Mouse (Mus musculus): ENCODE measurements around the gene 1600002K03Rik.

The 1600002K03Rik gene

DNA sequence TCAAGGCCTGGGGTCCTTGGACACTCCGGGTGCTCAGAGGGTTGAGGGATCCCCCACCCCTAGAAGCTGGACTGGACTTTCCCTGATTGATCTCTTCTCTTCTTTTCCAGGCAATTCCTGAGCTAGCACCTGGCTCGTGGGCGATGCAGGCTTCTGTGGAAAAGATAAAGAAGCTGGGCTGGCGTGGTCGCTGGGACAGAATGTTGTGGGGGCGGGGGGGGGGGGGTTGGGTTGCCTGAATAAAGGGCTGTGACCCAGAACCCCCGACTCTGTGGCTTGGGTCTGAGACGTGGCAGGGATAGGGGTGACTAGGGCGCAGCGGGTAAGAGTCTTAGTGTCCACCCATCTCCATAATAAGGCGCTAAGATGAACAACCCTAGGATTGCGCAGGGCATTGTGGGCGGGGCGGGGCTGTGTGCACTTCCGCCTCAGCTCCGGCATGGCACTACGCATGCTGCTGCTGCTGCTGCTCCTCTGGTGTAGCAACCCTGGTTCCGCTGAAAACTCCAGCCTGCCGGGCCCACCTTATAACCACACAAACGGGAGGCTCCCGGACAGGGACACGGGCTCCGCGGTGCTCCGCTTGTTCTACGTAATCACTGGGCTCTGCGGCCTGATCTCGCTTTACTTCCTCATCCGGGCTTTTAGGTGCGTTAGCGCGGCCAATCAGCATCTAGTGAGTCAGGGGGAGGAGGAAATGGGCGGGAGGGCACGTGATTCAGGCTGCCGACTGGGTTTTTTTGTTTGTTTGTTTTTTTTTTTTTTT, at the start of gene 1600002K03Rik:
Gene 1600002K03Rik, plus strand, starts transcription at position 418 of the 766 bp plus-strand sequence.
- in situ Hi-C loops (cut with MboI, MseI): no loop called here

DNA sequence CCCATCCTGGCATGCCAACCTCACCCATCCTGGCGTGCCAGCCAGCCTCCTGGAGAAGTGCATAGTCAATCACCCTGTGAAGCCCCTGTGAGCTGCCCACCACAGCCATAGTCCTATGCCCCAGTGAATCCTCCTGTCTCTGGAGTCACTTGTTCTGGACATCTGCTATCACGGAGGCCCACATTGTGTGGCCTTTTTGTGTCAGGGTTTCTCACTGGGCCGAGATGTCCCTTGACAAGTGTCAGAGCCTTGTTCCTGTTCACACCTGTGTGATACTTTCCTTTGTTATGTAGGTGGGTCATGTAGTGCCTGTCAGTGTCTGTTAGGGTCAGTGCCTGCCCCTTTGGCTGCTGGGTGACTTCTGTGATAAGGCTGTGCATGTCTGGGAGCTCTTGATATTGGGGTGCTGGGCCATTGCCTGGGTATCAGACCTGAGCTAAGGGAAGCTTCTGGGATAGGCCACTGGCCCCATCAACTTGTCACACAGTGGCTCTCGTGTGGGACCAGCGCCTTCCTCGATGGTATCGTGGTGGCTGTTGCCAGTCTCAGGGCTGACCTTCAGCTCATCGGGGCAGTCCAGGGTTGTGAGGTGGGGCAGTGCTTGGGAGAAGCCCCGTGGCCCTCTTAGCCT, 48.7 kb upstream of the 1600002K03Rik start:
- in situ Hi-C loops (cut with MboI, MseI): no loop called here

DNA sequence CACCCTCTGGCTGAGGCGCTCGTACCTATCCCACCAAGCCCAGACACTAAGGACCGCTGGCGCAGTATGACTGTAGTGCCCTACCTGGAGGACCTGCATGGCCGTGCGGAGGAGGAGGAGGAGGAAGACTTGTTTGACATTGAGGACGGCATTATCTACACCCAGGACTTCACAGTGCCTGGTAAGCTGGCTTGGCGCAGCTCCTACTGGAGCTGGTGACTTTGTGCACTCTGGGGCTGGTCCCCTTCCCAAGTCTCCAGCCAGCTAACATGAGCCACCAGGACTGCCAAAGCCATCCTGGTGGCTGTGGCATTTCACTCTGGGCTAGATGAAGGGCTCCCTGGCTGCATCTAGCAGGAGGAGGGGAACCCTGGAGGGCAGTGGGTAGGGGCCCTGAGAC, 44.8 kb upstream of the 1600002K03Rik start:
- in situ Hi-C loops (cut with MboI, MseI): no loop called here

DNA sequence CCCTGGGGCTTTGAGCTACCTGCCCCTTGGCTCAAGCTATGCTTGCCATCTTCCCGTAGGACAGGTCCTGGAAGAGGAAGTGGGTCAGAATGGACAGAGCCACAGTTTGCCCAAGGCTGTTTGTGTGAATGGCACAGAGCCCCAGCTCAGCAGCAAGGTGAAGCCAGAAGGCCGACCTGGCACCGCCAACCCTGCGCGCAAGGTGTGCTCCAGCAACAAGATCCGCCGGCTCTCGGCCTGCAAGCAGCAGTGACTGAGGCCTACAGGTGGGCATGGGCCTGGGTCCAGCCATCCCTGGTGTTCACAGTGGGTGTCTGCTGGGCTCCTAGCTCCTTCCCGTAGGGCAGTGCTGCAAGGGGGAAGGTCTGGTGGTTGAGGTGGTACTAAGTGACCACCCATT, 42.9 kb upstream of the 1600002K03Rik start:
- in situ Hi-C loops (cut with MboI, MseI): no loop called here

DNA sequence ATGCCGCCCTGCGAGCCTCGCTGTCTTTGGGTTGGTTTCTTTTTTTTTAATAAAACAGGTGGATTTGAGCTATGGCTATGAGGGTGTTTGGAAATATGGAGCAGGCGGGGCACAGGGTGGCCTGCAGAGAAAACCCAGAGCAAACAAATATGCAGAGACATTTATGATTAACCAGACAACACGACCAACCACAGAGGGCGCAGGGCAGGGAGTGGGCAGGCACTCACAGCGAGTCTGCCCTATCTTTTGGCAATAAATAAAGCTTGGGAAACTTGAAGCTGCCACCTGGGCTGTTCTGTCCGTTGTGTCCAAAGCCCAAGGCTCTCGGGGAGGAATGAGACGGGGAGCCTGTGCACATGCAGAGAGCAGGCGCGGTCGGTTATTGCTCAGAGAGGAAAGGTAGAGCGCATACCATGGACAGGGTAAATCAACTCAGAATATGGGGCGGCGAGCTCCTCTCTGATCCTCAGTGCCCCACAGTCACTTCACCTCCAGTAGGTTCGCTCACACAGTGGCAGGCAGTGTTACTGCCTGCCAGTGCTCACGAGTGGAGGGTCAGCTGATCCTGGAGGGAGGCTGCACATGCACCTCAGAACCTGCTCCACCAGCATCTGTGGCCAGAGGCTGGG, 42.2 kb upstream of the 1600002K03Rik start:
- in situ Hi-C loops (cut with MboI, MseI): no loop called here

DNA sequence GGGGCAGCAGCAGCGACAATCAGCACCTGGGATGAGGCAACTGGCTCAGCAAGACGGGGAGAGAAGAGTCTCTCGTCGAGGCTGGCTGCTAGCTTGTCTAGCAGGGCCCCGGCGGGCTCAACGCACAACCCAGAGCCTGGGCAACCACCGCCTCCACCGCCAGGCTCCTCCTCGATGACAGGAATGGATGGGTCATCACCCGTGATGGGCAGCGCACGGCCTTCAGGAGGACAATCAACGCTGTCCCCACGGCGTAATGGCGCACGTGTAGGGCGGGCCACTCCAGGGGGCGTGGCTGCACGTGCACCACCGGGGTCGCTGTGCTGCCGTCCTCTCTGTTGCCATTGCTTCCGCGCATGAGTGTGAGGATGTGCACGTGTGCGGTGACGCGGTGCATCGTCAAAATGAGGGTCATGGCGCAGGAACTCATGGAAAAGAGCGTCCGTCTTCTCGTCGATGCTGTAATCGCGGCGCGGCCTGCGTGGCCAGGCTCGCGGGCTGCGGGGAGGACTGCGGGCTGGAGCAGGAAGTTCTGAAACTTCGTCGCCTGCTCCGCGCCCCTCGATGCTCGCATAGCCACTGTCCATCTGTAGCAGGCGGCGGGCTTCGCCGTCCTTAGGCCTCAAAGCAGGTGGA, 41.3 kb upstream of the 1600002K03Rik start:
- in situ Hi-C loops (cut with MboI, MseI): no loop called here

DNA sequence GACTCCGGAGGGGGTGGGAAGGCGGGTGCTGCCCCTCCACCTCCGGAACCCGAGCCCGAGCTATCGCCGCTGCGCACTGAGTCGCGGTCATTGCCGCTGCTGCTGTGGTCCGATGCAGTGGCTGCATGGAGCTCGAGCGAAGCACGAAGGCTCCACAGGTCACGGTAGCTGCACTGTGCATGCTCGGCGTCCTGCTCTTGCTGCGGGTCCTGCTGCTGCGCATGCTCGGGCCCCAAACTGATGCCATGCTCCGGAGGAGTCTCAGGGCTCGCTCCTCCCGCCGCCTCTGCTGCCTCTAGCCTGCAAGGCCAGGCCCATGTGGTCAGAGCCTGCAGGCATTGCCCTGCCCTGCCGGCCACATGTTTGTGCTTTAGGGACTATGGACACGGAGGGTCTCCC, 40.8 kb upstream of the 1600002K03Rik start:
- in situ Hi-C loops (cut with MboI, MseI): no loop called here

DNA sequence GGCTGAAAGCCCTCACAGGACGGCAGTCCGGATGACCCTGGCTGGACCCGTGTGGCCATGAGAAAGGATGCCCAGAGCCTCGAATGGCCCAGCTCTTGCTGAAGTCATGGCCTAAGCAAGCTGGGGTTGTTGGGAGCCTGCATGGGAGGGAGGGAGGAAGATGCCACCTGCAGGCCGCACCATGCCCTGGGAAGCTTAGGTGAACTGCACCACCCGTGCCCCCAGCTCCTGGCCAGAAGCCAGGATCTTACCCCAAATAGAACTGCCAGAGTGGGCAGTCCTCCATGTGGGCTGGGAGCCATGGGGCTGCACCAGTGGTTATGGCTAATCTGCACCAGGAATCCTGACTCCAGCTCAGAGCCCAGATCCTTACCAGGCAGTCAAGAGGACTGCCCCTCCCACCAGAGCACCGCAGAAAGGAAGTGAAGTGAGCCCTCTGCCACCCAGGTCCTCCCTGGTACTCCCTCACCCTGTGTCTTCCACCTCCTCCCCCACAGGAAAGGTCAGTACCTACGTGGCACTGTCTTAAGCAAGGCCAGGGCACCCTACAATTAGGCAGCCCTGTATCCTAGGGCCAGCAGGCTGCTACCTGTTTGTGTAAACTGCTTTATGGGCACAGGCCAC, 39.4 kb upstream of the 1600002K03Rik start:
- in situ Hi-C loops (cut with MboI, MseI): no loop called here

DNA sequence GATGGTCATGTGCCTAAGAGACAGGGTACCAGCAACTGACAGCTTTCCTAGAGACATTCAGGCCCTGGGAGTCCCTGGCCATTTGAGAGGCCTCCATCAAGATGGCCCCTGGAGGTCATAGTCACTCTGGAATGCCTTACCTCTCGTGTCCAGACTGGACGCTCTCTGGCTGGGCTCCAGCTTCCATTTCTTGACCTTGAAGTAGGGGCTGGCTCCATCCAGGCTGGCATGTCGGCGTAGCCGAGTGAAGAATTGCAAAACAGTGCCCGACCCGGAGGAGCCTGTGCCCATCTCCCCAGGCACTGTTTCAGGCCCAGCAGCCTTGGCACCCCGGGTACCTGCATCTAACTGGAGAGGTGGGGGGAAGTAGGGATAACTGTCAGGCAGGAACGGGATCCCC, 38.3 kb upstream of the 1600002K03Rik start:
- in situ Hi-C loops (cut with MboI, MseI): no loop called here

DNA sequence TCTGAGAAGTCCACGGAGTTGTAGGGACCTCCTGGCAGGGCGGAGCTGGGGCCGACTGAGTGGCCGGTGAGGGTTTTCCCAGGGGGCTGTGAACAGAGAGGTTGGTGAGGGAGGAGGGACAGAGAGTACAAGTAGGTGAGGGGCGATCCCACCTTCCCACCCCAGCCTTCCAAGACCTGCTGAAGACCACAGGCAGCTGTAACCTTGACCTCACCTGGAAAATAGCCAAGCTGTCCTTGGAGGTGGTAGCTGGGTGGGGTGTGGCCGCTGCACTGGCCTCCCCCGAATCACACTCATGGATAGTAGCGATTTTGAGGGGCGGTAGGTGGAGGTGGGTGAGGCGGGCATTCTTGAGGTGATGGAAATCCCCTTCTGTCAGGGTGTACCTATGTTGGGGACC, 37.6 kb upstream of the 1600002K03Rik start:
- in situ Hi-C loops (cut with MboI, MseI): no loop called here

DNA sequence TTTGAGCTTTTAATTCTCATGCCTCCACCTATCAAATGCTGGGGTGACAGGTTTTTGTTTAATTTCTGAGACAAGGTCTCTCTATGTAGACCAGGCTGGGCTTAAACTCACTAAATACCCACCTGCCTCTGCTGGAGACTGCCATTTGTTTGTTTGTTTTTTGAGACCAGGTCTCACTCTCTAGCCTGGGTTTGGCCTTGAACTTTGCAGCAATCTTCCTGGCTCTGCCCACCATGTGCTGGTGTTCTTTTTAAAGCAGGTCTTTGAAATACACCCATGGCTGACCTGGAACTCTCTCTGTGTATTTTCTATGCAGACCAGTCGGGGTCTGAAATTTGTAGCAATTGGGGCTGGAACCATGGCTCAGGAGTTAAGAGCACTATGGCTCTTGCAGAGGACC, 37.1 kb upstream of the 1600002K03Rik start:
- in situ Hi-C loops (cut with MboI, MseI): no loop called here

DNA sequence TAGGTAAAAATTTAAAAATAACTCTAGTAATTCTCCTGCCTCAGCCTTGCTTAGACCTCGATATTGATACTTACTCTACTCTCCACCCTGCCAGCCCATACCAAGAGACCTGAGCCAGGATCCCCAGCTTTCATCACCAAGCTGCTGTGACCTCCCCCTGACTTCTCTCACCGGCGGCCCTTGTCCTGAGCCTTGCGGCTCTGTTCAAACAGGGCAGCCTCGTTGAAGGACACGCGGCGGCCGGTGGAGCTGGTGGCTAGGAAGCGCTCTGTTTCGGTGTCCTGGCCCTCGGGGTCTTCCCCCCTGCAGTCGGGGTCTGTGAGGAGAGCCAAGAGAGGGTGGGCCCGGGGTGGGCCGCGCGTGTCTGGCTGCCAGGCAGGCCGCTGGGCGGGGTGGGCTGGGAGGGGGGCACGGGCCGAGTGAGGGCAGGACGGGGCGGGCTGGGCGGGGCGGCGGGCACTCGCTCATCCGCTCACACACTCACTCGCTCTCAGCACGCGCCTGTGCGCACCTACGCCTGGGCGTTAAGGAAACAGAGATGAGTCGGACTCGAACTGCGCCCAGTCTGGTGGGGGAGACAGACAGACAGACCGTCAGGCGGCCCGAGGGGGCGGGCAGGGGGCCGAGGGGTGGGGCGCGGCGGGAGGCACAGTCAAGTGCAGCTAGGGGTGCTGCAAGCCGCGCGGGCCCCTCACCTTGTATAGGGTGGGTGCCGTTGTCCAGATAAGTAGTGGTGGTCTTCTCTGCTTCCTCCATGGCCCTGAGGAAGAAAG, 36.4 kb upstream of the 1600002K03Rik start:
- in situ Hi-C loops (cut with MboI, MseI): no loop called here

DNA sequence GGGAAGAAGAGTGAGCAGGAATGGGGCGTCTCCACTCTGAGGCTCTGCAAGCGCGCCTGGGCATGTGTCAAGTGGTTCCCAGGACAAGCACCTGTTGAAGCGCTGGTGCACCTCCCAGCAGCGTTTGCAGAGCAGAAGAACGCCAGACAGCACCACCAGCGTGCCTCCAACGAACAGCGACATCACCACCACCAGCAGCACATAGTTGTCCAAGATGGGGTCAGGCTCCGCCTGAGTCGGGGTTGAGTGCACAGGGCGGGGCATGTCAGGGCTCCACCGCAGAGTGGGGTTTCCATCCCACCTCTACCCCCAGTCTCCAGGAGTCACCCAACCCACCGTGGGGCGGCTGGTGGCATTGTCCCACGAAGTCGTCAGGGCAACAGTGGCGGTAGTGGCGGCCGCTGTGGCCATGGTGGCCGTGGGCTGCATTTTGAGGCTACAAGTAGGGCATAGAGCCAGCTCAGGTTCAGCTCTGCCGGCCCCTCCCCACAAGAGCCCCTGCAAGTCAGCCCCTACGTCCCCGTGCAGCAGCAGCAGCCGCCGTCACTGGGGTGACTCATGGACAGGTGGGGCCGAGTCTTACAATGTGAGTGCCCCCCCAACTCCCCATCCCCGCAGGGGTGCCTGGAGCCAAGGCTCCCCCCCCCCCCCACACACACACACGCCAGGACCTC, 35.7 kb upstream of the 1600002K03Rik start:
- in situ Hi-C loops (cut with MboI, MseI): no loop called here

DNA sequence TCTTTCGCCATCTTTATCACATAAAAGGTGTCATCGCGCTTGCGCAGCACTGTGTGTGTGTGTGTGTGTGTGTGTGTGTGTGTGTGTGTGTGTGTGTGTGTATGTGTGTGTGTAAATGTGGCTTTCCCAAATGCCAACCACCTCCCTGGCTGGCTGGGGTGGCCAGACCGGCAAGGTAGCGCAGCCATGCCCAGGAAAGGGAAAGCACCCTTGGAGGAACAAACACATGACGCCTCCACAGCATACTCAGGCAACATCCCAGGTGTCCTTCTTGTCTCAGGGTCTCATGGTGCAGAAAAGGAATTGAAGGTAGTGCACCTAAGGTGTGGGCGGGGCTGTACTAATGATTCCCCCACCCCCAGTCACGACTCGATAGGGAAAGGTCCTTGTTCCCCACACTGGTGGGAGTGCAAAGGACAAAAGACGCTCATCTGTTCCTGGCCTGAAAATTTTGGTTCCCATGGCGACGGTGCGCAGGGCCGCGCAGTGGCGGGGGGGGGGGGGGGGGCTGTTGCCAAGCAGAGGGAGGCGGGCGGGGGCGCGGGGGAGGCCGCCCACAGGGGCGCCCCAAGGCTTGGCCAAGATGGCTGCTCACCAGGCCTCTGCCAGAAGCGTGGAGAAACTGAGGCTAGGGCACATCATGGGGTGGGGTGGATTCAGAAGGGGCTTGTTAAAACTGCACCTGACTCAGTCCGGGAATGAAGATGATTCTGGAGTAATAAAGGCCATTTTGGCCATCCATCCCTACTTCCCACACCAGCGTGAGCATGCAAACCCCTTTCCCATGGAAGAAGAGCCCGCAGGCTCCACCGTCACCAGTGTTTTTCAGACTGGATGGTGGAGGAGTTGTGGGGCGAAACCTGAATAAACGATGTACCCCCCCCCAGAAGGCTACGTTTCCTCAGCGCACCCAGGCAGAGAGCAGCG, 34.9 kb upstream of the 1600002K03Rik start:
- in situ Hi-C loops (cut with MboI, MseI): no loop called here

DNA sequence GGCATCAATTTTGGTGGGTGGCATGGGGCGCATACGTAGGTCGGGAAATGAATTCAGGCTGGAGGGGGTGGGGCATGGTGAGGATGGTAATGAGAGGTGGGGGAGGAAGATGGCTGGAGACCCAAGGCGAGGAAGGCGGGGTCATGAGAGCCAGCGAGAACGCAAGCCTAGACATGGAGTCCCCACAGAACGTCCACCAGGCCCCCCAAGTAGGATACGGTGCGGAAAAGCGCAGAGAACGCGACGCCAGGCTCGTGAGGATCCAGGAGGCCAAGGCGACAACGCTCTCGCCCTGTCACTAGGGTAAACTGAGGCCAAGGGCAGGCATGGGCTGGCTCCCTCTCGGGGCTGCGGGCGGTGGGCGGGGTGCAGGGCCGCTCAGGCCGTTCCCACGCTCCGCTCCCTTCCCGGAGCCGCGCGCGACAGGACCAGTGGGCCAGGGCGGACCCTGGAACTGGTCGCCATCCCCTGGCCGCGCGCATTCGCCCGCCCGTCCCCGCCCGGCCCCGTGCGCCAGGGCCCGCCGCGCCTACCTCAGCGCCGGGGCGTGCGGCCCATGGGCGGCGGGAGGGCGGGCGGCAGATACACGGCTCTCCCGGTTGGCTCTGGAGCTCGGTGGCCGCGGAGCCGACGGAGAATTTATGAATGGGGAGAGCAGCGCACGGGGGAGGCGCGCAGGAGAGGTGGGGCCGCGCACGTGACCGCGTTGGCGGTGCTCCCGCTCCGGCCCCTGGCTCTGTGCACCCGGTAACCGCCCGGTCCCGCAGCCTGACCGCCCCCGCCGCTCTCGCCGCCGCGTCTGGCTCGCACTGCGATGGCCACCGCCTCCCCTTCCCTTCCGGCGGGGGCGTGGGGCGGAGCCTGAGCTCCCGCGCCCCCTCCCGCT, 33.9 kb upstream of the 1600002K03Rik start, which contains the start of gene Atp5d:
Gene Atp5d, plus strand, starts transcription at position 80 of the 886 bp plus-strand sequence.
- in situ Hi-C loops (cut with MboI, MseI): no loop called here

DNA sequence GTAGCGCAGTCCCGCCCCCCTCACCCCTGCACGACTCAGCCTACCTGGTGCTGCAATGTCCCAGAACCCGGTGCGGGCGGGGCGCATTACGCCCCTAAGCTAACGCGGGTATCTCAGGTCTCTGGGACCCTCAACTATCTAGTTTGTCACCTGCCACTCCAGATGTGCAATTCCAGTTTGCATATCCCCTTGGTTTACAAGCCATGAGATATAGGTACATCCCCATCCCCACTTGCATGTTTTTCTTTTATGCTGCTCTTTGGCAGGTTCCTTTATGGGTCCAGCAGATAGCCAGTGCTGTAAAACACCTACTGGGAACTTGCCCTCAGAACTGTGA, 33.3 kb upstream of the 1600002K03Rik start:
- in situ Hi-C loops (cut with MboI, MseI): no loop called here

DNA sequence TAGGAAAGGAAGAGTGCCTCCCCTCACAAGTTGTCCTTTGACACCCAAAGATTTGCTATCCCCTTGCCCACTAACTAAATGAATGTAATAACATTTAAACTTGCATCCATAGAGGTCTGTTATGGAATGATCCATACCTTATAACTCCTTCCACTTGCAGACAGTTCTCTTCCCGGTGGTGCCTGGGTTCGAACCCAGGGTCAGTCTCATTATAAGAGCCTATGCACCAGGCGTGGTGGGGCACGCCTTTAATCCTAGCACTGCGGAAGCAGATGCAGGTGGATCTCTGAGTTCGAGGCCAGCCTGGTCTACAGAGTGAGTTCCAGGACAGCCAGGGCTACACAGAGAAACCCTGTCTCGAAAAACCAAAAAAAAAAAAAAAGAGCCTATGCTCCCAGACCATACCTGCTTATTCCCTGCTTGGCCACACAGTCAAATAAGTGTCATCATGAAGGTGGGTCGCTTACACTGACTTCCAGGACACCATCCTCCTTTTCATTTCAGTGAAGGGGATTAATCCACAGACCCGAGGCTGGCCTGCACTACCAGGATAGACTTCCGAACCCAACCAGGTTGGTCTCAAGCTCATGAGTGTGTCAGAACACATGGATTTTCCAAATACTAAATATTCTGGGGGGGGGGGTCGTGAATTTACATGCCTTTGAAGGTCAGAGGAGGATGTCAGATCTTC, 32.6 kb upstream of the 1600002K03Rik start:
- in situ Hi-C loops (cut with MboI, MseI): loop anchor here (5.0 to 10.0 kb wide), 2 partner anchors 153 to 795 kb away; partner anchors contain the start of genes Cnn2 and Gadd45b

DNA sequence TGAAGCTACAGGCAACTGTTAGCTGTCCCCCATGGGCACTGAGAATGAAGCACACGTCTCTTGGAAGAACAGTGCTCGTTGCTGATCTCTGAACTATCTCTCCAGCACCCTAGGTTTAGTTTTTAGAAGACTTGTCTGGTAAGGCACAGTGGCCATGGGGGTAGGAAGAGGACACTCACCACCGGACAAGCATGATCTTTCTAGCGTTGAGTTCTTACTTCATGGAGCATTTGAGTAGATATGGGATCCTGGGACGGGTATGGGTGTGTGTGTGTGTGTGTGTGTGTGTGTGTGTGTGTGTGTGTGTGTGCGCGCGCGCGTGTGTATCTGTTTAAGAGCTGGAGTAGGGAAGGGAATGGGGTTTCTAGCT, 32.1 kb upstream of the 1600002K03Rik start, which contains the start of gene Cbarp:
Gene Cbarp, minus strand, starts transcription at position 170 of the 370 bp plus-strand sequence.
- in situ Hi-C loops (cut with MboI, MseI): loop anchor here (5.0 to 10.0 kb wide), 2 partner anchors 153 to 794 kb away; partner anchors contain the start of genes Cnn2 and Gadd45b
